Mouse (Mus musculus) forebrain, embryonic 16.5 days (tissue): Measurements from ENCODE around the gene Cfap298. TPM values are rescaled to one million over a fixed set of nuclear protein-coding genes. Genes with fewer than 3 reads are reported as not detected.

Experiments used
- ATAC-seq: fragments of 200-750 bp; cut with Nextera tagmentation; 2 replicates; pipeline ENCODE4 v1.8.0; 2017; ENCODE audit warnings: mild to moderate bottlenecking, moderate library complexity
- H3K27ac ChIP-seq: fragments of 300-500 bp; sonication (generic); 2 replicates; pipeline ENCODE4 v1.5.1; 2014; ENCODE audit warnings: low read length, control low read depth
- H3K27me3 ChIP-seq: fragments of 300-500 bp; sonication (generic); replicated peaks from 2 replicates; pipeline ENCODE4 v1.6.1; 2014; ENCODE audit warnings: low read length; ENCODE audit not compliant: control insufficient read depth, insufficient read depth
- H3K36me3 ChIP-seq: fragments of 300-500 bp; sonication (generic); 2 replicates; pipeline ENCODE4 v1.6.1; 2014; ENCODE audit not compliant: control insufficient read depth, insufficient read depth
- H3K4me1 ChIP-seq: fragments of 300-500 bp; sonication (generic); replicated peaks from 2 replicates; pipeline ENCODE4 v1.6.1; 2014; ENCODE audit warnings: low read length; ENCODE audit not compliant: control insufficient read depth, insufficient read depth
- H3K4me2 ChIP-seq: fragments of 300-500 bp; sonication (generic); 2 replicates; pipeline ENCODE4 v1.6.1; 2014; ENCODE audit warnings: mild to moderate bottlenecking, low read length, control low read depth
- H3K4me3 ChIP-seq: fragments of 300-500 bp; sonication (generic); replicated peaks from 2 replicates; pipeline ENCODE4 v1.5.1; 2014; ENCODE audit warnings: mild to moderate bottlenecking, low read length, control low read depth
- H3K9ac ChIP-seq: fragments of 300-500 bp; sonication (generic); replicated peaks from 2 replicates; pipeline ENCODE4 v1.6.1; 2014; ENCODE audit warnings: low read depth, low read length, control low read depth
- H3K9me3 ChIP-seq: fragments of 300-500 bp; sonication (generic); 2 replicates; pipeline ENCODE4 v1.6.1; 2016; ENCODE audit warnings: low read length; ENCODE audit not compliant: control insufficient read depth
- WGBS: fragments of 180-500 bp; shearing (Covaris S2); extraction: QIAGEN DNeasy Blood & Tissue Kit; methylation state at CpG from one replicate; pipeline ENCODE4 v1.1.7; 2014; 5-methylcytosine and 5-hydroxymethylcytosine counted together
- microRNA-seq: library from miRNA; unstranded; fragments of <30 nt; microRNA quantifications from one replicate; pipeline ENCODE4, GENCODE M21; 2017
- polyA plus RNA-seq: library from polyadenylated mRNA; unstranded; fragments of >200 nt; fragmentation: Nextera tagmentation; extraction: Ambion mirVana; gene quantifications from 2 replicates; pipeline ENCODE4 v1.2.1, GENCODE M21; 2015

The Cfap298 gene
- polyA plus RNA-seq, 1 experiment from 2014 or later: 59.5 TPM

DNA sequence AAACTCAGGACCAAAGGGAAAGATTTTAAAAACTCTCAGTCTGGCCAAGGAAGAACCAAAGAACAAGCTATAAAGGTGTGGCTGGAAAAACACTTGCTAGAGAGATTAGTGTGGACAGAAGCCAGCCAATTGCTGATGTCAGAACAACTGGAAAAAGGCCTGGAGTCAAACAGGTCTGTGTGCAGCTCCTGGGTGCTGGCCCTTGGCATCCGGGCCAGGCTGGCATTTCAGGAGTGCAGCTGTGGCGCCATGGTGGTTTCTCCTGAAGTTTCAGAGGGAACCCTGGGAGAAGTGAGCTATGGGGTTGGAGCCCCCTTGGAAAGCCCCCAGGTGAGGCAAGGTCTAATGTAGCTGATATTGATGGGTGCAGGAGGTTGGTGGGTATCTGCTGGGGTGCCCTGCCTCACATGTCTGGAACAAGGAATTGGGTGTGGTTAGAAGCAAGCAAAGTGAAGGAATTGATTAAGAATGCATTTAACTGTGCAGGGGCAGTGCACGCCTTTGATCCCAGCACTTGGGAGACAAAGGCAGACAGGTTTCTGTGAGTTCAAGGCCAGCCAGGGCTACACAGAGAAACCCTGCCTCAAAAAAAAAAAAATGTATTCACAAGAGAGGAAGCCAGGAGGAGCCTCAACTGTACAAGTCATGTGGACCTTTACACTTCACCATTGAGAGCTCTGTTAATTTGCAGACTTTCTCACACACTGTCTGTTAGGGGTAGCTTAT is 56.6 kb downstream of the Cfap298 start:
- WGBS: 95% methylated on average over 3 of the region's 3 CpGs
- no peak overlapping the region for H3K9ac ChIP-seq
- H3K4me3 ChIP-seq: no peak overlapping the region
- no peak overlapping the region for H3K27ac ChIP-seq
- H3K27me3 ChIP-seq: no peaks in the 10 kb centered on the region
- H3K4me1 ChIP-seq: peaks cover 8% of the 10 kb centered on the region
- H3K9me3 ChIP-seq: no peaks in the 10 kb centered on the region
- ATAC-seq: no peak
- H3K4me2 ChIP-seq: no peak overlapping the region
- no peaks in the 10 kb centered on the region for H3K36me3 ChIP-seq

Small RNA genes within 50 kb of the gene (microRNA-seq; reads per million reads assigned to microRNA genes)
- not detected for gene Gm22933

Other genes starting within 250 kb of the Cfap298 start
- gene Mis18a, start 207.7 kb downstream of the Cfap298 start, polyA plus RNA-seq: 47.2 and 50.7 TPM in 2 replicates
- not detected in 2 replicates for gene Mrap, start 196.9 kb downstream of the Cfap298 start, polyA plus RNA-seq
- gene Urb1, start 124.7 kb downstream of the Cfap298 start, polyA plus RNA-seq: 9.7 and 11.7 TPM in 2 replicates
- gene Eva1c, start 108.4 kb downstream of the Cfap298 start, polyA plus RNA-seq: 5.9 and 7.2 TPM in 2 replicates
- gene Synj1, start 76.2 kb upstream of the Cfap298 start, polyA plus RNA-seq: 36.0 and 44.9 TPM in 2 replicates
- 91.7 and 96.0 TPM in 2 replicates for gene Paxbp1, start 109.4 kb upstream of the Cfap298 start, polyA plus RNA-seq
- 0.32 and 0.39 TPM in 2 replicates for gene 4932438H23Rik, start 160.0 kb upstream of the Cfap298 start, polyA plus RNA-seq